Mouse (Mus musculus): Measurements from ENCODE around the gene Phf12.
"Not testable (repeated sequence)": the region's sequence is repeated elsewhere in the genome, so short reads cannot be mapped to it uniquely, and the experiment has no call there.

Phf12 gene

DNA sequence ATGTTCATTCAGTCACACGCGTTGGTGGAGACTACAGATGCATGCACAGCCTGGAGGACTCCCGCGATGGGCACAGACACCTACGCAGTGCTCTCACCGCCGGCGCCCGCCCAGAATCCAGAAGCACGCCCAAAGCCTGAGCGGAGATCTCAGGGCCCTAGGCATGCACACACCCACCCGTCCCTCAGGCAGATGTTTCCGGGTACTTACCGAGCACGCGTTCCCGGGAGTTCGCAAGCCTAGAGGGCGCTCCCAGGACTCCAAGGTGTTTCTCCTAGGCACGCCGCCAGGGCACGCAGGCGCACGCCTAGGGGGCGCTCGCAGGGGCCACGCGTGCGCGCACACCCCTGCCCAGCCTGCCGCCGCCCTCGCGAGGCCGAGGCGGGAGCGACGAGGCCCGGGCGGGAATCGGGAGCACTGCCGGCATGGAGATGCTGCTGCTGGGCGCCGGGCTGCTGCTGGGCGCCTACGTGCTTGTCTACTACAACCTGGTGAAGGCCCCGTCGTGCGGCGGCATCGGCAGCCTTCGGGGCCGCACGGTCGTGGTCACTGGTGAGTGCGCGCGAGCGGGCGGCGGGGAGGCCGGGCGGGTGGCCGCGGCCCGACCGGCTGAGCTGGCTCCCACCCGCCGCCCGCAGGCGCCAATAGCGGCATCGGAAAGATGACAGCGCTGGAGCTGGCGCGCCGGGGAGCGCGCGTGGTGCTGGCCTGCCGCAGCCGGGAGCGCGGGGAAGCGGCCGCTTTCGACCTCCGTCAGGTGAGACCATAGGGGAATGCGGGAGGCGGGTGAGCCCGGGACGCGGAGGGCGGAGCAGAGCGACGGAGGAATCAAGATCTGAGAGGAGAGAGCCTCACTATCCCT lies 49.6 kb downstream of the Phf12 start, which contains the start of gene Dhrs13:
TSS of gene Dhrs13 (plus strand) at position 334 of the 862 bp plus-strand sequence.
- peak; percentile 93 for DNase-seq (ENCODE audit: low spot score)

DNA sequence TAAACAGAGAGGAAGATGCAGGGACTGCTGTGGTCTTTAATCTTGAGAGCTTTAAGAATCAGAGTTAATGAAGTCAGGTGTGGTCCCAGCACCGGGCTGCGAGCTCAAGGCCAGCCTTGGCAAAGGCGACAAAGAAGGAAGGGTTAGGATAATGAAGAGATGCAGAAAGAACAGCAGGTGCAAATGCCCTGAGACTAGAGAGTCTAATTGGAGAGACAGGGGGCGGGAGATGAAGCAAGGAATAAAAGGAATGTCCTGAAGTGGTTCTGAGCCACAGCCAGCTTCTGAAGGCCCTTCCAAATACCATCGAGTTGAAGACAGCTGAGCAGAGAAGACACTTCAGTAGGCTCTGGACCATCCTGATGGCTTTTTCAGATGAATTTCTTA lies 50.2 kb downstream of the Phf12 start:
- no peak for DNase-seq (ENCODE audit: low spot score)

DNA sequence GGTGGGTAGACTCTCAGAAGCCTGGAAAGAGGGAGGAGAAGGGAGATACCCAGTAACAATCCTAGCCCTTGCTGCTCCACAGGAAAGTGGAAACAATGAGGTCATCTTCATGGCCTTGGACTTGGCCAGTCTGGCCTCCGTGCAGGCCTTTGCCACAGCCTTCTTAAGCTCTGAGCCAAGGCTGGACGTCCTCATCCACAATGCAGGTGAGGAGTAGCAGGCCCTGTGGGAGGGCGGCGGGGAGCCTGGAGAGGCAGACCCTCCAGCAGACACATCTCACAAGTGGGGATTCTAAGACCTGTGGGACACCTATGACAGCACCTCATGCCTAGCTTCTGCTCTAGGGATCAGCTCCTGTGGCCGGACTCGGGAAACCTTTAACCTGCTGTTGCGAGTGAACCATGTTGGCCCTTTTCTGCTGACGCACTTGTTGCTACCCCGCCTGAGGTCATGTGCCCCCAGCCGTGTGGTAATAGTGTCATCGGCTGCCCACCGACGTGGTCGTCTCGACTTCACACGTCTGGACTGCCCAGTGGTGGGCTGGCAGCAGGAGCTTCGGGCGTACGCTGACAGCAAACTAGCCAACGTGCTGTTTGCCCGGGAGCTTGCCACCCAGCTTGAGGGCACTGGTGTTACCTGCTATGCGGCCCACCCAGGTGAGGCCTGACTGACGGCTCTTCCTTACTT lies 51.5 kb downstream of the Phf12 start:
- no peak for DNase-seq (ENCODE audit: low spot score)

DNA sequence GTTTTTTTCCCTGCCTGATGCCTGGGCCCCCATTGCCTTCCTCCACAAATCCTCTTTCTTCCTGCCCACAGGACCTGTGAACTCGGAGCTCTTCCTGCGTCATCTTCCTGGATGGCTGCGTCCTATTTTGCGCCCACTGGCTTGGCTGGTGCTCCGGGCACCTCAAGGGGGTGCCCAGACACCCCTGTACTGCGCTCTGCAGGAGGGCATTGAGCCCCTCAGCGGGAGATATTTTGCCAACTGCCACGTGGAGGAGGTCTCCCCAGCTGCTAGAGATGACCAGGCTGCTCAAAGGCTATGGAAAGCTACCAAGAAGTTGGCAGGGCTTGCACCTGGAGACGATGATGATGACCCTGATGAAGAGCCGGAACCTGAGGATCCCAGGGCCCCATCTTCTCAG lies 54.2 kb downstream of the Phf12 start:
- no peak for DNase-seq (ENCODE audit: low spot score)

DNA sequence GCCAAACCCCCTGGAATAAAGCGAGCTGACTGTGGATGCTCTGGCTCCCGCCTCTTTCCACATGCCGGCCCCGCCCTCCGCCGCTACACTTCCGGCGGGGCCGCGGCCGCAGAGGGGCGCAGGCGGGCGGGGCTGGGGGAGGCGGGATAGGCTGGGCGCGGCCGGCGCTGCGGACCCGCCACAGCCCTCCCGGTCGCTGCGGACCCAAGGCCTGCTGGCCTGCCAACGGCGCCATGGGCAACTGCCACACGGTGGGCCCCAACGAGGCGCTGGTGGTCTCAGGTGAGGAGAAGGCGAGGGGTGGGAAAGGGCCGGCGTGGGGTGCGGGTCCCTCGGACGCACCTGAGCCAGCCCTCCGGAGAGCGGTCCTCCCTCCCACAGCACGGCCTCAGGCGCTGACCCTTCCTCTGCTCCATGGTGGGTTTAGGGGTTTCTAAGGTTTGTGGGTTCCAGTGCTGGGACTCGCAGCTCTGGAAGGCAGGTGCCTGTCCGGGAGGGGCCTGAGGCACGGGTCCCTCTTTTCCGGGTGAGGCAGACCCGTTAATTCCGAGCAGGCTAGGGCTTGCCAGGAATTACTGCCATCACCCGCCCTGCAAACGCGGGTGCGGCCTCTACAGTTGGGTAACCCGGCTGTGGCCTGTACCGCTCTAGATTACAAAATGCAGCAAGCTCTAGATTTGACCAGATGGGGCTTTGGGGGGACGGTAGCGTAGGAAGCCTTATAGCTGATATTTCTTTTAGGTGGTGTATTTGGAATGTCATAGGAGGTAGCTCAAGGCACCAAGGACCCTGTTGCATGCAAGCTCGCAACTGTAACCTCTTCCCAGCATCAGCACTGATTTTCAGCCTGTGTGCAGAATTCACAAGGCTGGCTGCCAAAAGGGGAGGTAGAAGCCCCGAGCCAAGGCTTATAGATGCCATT lies 55.5 kb downstream of the Phf12 start, which contains the start of gene Flot2:
TSS of gene Flot2 (plus strand) at position 101 of the 922 bp plus-strand sequence.
- peak; percentile 56 for DNase-seq (ENCODE audit: low spot score)

DNA sequence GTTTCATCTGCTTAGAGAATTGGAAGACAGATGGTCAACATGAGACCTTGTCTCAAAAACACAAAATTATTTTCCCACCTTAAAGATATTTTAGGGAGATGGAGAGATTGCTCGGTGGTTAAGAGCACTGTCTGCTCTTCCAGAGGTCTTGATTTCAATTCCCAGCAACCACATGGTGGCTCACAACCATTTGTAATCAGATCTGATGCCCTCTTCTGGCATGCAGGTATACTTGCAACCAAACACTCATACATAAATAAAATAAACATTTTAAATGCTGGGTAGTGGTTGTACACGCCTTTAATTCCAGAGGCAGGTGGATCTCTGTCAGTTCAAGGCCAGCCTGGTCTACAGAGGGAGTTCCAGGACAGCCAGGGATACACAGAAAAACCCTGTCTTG lies 58.3 kb downstream of the Phf12 start:
- DNase-seq (ENCODE audit: low spot score), result no peak

DNA sequence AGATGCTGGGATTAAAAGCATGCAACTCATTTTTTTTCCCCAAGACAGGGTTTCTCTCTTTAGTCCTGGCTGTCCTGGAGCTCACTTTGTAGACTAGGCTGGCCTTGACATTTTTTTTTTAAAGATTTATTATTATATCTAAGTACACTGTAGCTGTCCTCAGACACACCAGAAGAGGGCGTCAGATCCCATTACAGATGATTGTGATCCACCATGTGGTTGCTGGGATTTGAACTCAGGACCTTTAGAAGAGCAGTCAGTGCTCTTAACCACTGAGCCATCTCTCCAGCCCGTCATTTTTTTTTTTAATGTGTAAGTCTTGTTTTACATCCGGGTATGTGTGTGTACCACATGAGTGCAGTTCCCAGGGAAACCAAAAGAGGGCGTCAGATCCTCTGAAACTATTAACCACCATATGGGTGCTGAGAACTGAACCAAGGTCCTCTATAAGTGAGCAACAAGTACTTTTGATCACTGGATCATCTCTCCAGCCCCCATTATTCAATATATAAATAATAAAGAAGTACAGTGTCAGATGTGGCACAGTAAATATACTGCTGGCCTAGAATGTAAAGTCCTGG lies 59.8 kb downstream of the Phf12 start:
- DNase-seq (ENCODE audit: low spot score), result not testable (repeated sequence)

DNA sequence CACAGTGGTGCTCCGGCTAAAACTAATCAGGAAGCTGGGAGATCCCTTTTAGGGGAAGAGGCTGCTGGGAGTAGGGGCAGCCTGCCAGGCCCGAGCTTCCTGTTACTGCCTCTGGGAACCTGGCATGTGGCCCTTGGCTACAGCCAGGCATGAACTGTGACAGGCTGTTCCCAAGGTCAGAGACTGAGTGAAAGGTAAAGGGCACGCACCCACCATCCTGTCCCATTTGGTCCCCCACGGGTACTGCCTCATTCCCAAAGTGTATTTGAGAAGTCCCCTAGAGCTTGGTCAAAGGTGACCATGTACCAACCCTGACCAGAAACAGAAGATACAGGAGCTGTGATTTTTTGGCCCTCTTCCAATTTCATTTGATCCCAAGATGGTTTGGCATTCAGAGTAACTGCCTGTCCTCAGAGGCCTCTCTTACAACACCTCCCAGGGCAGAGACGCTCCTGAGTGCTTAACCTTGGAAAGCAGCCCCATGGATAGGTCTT lies 62.3 kb downstream of the Phf12 start:
- peak; percentile 87 for DNase-seq (ENCODE audit: low spot score)

DNA sequence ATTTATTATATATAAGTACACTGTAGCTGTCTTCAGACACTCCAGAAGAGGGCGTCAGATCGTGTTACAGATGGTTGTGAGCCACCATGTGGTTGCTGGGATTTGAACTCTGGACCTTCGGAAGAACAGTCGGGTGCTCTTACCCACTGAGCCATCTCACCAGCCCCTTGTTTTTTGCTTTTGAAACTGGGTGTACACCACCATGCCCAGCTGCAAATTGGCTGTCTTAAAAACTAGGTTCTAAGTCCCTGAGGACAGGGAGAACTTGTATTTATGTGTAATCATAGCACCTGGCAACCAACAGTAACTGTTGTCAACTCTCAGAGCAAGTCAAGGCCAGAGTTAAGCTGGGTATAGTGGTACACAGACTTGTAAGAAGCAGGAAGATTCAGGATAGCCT lies 66.1 kb downstream of the Phf12 start:
- DNase-seq (ENCODE audit: low spot score), result not testable (repeated sequence)

DNA sequence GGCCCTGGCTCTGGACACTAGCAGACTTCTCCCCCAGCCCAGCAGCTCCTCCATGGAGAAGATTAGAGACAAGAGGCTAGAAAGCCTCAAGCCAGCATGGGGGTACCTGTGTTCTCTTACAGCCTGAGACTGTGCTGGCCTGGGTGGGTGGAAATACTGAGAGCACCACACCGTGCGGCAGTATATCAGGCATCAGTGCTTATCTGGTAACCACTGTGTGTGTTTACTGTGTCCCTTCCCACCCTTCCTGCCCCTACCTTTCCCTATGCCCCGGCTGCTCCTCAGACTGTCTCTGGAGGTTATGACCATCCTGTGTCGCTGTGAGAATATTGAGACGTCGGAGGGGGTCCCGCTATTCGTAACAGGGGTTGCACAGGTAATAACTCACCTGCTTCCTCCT lies 70.5 kb downstream of the Phf12 start:
- no peak for DNase-seq (ENCODE audit: low spot score)

DNA sequence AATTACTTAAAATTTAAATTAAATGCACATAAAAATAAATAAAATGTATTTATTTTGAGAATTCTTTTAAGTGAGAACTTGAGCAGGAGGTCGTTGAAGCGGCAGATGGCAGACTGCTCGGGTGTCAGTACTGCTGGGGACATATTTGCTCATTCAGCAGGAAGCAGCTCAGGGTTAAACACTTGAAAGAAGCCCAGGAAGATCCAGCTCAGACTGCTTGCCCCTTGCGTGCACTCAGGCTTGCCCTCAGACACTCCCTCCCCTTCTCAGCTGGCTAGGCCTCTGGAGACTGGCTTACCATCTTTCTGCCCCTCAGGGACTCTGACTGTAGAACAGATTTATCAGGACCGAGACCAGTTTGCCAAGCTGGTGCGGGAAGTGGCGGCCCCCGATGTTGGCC lies 74.4 kb downstream of the Phf12 start:
- DNase-seq (ENCODE audit: low spot score), result no peak

DNA sequence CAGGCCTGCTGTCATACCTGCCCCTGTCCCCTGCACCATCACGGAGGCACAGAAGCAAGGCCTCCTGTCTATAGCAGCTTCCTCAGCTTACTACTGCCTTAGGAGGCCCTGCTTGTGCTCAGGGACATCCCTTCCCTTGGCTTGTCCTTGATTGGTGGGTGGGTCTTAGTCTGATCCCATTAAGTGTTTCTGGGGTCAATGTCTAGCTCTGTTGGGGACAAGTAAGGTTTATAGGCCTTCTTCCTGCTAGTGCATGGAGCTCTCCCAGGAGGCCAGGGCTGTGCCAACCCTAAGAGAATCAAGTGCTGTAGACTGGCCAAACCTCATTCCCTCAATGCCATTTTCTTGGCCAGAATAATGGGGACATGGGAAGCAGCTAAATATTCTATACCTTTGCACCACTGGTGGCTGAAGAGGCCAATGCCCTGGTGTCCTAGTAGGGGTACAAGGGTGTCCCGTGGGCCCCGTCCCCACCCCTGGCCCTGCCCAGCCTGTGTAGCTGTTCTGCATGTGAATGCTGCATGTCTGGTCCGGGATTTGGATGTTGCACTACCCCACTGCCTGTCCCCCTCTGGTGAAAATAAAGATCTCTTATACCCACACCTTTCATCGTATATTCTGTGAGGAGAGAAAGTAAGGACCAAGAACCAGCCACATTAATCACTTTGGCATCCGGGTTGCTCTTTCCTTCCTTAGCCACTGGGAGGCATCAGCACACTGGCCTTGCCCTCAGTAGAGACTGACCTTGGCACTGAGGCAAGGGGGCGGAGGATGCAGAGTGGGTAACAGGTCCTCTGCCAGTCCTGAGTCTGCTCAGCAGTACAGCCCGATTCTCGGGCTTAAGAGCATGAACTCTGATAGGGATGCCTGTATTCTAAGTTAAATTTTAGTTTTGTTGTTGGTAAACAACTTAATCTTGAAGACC lies 77.5 kb downstream of the Phf12 start:
- peak; percentile 79 for DNase-seq (ENCODE audit: low spot score)

DNA sequence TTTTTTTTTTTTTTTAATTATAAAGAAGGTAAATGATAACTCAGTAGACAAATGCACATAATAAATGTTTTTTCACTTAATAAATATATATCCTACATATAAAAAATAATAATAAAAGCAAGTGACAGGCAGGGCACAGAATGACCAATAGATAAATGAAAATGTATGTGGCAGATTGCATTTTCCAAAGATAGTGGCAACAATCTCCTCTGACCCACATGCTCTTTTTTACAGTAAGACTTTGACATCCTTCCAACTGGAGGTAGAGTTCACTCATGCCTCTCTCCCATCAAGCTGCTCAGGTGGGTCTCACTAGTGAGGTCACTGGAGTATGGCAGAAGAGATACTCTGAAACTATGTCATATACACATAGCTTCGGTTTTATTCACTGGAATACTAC lies 80.0 kb downstream of the Phf12 start:
- DNase-seq (ENCODE audit: low spot score), result no peak

DNA sequence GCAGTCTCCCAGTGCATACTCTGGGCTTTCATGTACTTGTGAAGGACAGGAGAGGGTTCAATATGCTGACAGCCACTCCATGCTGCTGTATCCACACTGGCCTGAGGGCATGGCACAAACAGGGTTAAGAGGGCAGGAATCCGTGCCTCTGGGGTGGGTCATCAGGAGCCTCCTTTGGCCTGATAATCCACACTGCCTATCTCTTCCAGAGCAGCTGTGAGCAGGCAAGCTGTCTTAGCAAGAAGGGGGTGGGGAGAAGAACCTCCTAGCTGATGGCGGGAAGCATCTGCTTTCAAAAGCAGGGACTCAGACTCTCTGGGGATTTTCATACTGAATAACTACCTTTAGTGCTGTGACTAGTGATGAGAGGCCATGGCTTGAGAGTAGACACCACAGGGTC lies 83.4 kb downstream of the Phf12 start:
- no peak for DNase-seq (ENCODE audit: low spot score)

DNA sequence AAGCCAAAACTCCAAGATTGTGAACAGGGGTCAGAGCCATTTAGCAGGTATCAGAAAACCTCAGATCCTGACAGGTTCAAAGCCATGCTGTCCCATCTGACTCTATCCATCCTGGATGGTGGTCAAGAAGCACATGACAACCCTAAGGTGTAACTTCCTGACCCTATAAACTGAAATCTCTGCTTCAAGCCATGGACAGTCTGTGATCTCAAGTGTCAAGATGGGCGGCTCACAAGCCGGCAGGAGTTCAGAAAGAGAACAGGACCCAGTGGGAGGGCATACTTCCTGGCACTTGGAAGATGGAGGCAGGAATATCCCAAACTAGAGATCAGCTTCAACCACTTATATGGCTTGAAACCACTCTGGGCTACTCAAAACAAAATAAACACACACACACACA lies 84.1 kb downstream of the Phf12 start:
- no peak for DNase-seq (ENCODE audit: low spot score)

DNA sequence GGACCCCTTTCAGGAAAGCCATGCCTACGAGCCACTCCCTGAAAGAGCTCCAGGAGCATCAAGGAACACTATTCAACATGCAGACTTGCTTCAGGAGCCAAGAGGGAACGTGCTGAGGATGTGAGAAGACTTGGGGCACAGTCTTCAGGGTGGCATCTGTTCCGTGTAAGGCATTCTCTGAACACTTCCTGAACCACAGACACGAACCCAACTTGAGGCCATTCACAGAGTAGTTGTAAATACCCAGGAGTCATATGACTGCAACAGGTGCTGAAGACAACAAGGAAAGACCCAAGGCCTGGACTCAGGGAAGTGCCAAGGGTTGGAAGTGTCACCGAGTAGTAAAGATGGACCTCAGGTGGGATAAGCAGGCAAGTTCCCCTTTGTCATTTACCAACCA lies 85.0 kb downstream of the Phf12 start:
- DNase-seq (ENCODE audit: low spot score), result no peak

DNA sequence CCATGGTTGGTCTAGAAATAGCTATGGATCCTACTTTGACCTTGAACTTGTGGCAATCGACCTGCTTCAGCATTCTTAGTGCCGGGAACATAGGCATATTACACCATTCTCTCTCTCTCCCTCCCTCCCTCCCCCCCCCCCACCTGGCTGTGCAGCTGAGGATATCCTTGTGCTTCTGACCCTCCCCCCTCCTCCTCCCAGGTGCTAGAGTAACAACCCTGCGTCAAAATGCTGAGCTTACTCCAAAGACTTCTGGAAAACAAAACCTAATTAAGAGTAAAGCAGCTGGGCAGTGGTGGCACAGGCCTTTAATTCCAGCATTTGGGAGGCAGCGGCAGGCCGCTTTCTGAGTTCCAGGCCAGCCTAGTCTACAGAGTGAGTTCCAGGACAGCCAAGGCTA lies 86.6 kb downstream of the Phf12 start:
- no peak for DNase-seq (ENCODE audit: low spot score)

DNA sequence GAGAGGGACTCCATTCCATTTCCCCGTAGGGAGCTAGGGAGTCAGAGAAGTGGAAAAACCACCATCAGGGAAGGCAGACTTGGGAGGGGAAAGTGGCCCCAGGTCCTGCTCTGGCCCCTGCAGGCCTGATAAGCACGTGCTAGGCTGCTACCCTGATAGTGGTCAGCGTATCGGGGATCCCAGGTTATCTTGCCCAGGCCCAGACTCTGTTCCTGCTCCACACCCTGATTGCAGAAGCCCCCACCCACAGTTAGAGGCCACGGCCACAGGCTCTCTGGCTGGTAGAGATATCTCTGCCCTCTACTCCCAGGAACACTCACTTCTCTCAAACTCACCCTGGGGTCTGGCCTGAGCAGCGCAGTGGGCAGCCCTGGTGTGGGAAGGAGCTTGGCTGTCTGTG lies 87.1 kb downstream of the Phf12 start:
- DNase-seq (ENCODE audit: low spot score), result no peak

DNA sequence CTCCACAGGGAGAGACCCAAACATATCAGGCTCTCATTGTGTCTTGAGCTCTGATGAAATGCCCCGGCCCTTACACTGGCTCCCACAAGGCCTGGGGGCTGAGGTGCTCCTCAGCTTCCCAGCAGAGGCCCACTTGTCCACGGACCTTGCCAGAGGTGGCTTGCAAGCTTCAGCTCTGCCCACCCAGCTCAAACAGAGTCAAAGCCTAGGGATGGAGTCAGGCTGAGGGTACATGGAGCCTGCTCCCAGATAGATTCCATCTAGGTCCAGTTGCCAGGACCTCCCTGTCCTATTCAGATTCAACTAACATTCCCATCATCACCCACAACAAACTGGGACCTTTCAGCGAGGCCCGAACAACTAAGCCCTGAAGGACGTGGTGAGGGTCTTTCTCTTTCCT lies 89.4 kb downstream of the Phf12 start:
- no peak for DNase-seq (ENCODE audit: low spot score)

DNA sequence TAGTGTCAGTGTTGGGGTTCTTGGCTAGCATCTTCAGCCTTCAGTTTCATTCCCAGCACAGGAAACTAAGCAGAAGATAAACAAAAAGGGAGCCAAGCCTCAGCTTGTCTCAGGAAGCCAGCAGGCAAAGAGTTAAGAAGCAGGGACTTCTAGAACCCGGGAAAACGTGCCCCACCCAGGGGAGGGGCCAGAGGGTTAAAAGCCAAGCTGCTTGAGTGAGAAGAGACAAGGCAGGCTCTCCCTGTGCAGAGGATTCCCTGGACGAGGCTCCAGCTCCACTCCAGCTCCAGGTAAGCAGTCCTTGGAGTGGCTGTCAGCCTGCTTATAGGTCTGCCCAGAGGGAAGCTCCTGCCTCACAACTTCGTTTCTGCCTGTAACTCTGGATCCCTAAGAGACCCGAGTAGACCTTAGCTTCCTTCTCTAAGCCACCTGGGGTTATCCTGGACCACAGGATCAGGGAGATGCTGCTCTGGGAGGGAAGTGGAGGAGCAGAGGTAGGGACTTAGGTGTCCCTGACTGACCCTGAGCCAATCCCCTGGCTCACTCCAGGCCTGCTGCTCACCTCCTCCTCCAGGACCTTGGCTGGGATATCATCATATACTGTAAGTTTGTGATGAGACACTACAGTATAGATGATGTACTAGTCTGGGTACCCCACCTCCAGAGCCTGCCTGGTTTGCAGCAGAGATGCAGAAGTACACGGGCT lies 90.0 kb downstream of the Phf12 start:
- no peak for DNase-seq (ENCODE audit: low spot score)
